35 mouse cellular contexts compared by ENCODE assay signal in genomic region chr13:60713537-60713936, GRCm38 (mm10).
"Had no signal": no experiment of that assay in that cellular context is flagged by ENCODE, and none has a peak within 500 bp of the region (broad histone marks: within the 10 kb centered on the region; RNA-seq: fewer than 3 reads in every experiment).

No protein-coding gene starts in this region.

- H3K4me2 ChIP-seq: heart, embryonic 11.5 days; heart, embryonic 12.5 days; heart, embryonic 13.5 days; heart, embryonic 15.5 days; hindbrain, embryonic 12.5 days; hindbrain, embryonic 13.5 days; hindbrain, embryonic 14.5 days; hindbrain, embryonic 15.5 days; intestine, embryonic 15.5 days; kidney, embryonic 15.5 days had no signal

- ATAC-seq: hindbrain, embryonic 16.5 days; hindbrain, postnatal 0 days; inflammation-experienced regulatory T-cells, adult 6 months; intestine, embryonic 15.5 days; intestine, embryonic 16.5 days; intestine, postnatal 0 days had no signal

- H3K36me3 ChIP-seq: heart, embryonic 10.5 days; heart, embryonic 12.5 days; heart, embryonic 13.5 days; heart, embryonic 15.5 days; hindbrain, embryonic 12.5 days; intestine, embryonic 15.5 days had no signal

- H3K9ac ChIP-seq: heart, embryonic 12.5 days; heart, embryonic 13.5 days; heart, embryonic 15.5 days; hindbrain, embryonic 12.5 days; hindbrain, embryonic 13.5 days; hindbrain, embryonic 14.5 days; hindbrain, embryonic 15.5 days; intestine, embryonic 15.5 days; kidney, embryonic 15.5 days had no signal

- H3K9me3 ChIP-seq: heart, embryonic 10.5 days; heart, embryonic 12.5 days; heart, embryonic 13.5 days; heart, embryonic 15.5 days; hindbrain, embryonic 10.5 days; hindbrain, embryonic 12.5 days; hindbrain, embryonic 13.5 days; hindbrain, embryonic 15.5 days; intestine, embryonic 15.5 days; kidney, embryonic 15.5 days had no signal

- H3K27me3 ChIP-seq: heart, embryonic 12.5 days; heart, embryonic 13.5 days; heart, embryonic 15.5 days; hindbrain, embryonic 12.5 days; hindbrain, embryonic 13.5 days; hindbrain, embryonic 15.5 days; intestine, embryonic 15.5 days; kidney, embryonic 15.5 days had no signal

- H3K4me1 ChIP-seq: hindbrain, embryonic 10.5 days; hindbrain, embryonic 13.5 days; intestine, embryonic 15.5 days; kidney, embryonic 15.5 days had no signal

- DNase-seq: heart, postnatal 10 days; heart, postnatal 14 days; heart, postnatal 36 days; heart, postnatal 4 days; kidney, adult 11 months; kidney, adult 18-20 months; kidney, adult 2 months; kidney, adult 8-10 months; kidney, adult 9 months; kidney, postnatal 10 days; kidney, postnatal 14 days; kidney, postnatal 25 days; kidney, postnatal 36 days; kidney, postnatal 4 days; layer of hippocampus, adult 9-11 months; layer of hippocampus, postnatal 36 days had no signal

- H3K4me3 ChIP-seq: heart, embryonic 10.5 days; heart, embryonic 12.5 days; heart, embryonic 13.5 days; heart, embryonic 15.5 days; hindbrain, embryonic 10.5 days; hindbrain, embryonic 12.5 days; hindbrain, embryonic 13.5 days; hindbrain, embryonic 15.5 days; intestine, embryonic 15.5 days; kidney, embryonic 15.5 days; layer of hippocampus, adult 2 months had no signal

- H3K27ac ChIP-seq: heart, embryonic 10.5 days; heart, embryonic 13.5 days; heart, embryonic 15.5 days; hindbrain, embryonic 10.5 days; hindbrain, embryonic 12.5 days; hindbrain, embryonic 13.5 days; hindbrain, embryonic 14.5 days; hindbrain, embryonic 15.5 days; hindbrain, postnatal 0 days; intestine, embryonic 15.5 days; kidney, embryonic 15.5 days; kidney, postnatal 0 days; layer of hippocampus, adult 2 months had no signal
